Mouse (Mus musculus) kidney, adult 2 months (tissue): Measurements from ENCODE around the gene Naa40. TPM values are rescaled to one million over a fixed set of nuclear protein-coding genes. Genes with fewer than 3 reads are reported as not detected.

Experiments
- DNase-seq: peaks from one replicate; pipeline ENCODE4 v3.0.0; 2021
- H3K27ac ChIP-seq: fragments of 200-500 bp; 2 replicates; pipeline ENCODE4 v1.5.1; 2012; ENCODE audit warnings: low read depth, low read length, control low read depth, inconsistent platforms; ENCODE audit not compliant: insufficient read depth
- H3K27me3 ChIP-seq: fragments of 200-500 bp; replicated peaks from 2 replicates; pipeline ENCODE4 v1.6.1; 2012; ENCODE audit warnings: mild to moderate bottlenecking, moderate library complexity, low read length, inconsistent platforms; ENCODE audit not compliant: control insufficient read depth, insufficient read depth
- H3K36me3 ChIP-seq: fragments of 200-500 bp; 2 replicates; pipeline ENCODE4 v1.6.1; 2012; ENCODE audit warnings: mild to moderate bottlenecking, moderate library complexity, low read length, inconsistent platforms; ENCODE audit not compliant: control insufficient read depth, insufficient read depth
- H3K4me1 ChIP-seq: fragments of 200-500 bp; 2 replicates; pipeline ENCODE4 v1.6.1; 2011; ENCODE audit warnings: low read length; ENCODE audit not compliant: control insufficient read depth, insufficient read depth
- H3K4me3 ChIP-seq: fragments of 200-500 bp; 2 replicates; pipeline ENCODE4 v1.5.1; 2011; ENCODE audit warnings: mild to moderate bottlenecking, low read depth, low read length, control low read depth; ENCODE audit not compliant: insufficient read depth
- CTCF ChIP-seq: fragments of 200-500 bp; conservative IDR thresholded peaks from 2 replicates; pipeline ENCODE4 v1.5.1; 2011; ENCODE audit warnings: low read depth, mild to moderate bottlenecking, control low read depth, low read length, moderate library complexity, mixed read lengths; ENCODE audit not compliant: insufficient read depth, insufficient read length
- POLR2A ChIP-seq: fragments of 200-500 bp; IDR thresholded peaks from one replicate; pipeline ENCODE4 v1.6.1; 2011; ENCODE audit warnings: low read depth, low read length, control low read depth
- WGBS: fragments of 180-500 bp; shearing (Covaris S2); methylation state at CpG from one replicate; pipeline ENCODE4 v1.1.7; 2018; 5-methylcytosine and 5-hydroxymethylcytosine counted together
- polyA plus RNA-seq: library from polyadenylated mRNA; depleted of rRNA; stranded (reverse); fragments of >200 nt; gene quantifications from 2 replicates; pipeline ENCODE4 v1.2.3, GENCODE M21; 2012

Naa40 gene
- polyA plus RNA-seq, 1 experiment, result 23.7 TPM

DNA sequence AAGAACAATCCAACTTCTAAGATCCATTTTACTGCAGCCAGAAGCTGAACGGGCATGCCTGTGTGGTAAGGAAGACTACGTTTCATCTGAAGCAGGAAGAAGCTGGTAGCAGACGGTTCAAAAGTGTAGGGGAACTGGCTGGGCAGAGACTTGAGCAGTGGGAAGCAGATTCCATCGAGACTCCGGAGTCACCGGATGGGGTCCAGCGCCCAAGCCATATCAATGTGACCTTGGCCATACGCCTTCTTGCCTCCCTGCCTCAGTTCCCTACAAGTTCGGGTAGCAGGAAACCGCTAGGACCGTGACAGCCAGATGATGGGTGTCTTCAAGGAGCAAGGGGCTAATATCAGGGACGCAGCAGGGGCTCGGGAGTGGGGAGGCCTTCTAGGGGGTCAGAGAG is 692 bp downstream of the Naa40 start:
- peak overlapping the region; percentile 74 for H3K4me3 ChIP-seq
- H3K27ac ChIP-seq, result peak overlapping the region; percentile 22; the same call in 1 of the 2 replicates
- TF ChIP-seq CTCF, result no peak
- no peak for TF ChIP-seq POLR2A
- H3K36me3 ChIP-seq, result no peaks in the 10 kb centered on the region
- DNase-seq, result no peak
- WGBS, result 1% methylated on average over 13 of the region's 13 CpGs
- H3K4me1 ChIP-seq, result peaks cover 2% of the 10 kb centered on the region; the same call in 1 of the 2 replicates
- H3K27me3 ChIP-seq, result no peaks in the 10 kb centered on the region

- DNase-seq, result no peak
- H3K27me3 ChIP-seq, result no peaks in the 10 kb centered on the region
- 0 out of 2 replicates have a peak overlapping the region, but pooled peaks have one; percentile 74 for H3K4me3 ChIP-seq
- WGBS, result 71% methylated on average over 3 of the region's 3 CpGs
- TF ChIP-seq CTCF, result no peak
- peaks cover 2% of the 10 kb centered on the region; the same call in 1 of the 2 replicates for H3K4me1 ChIP-seq
- no peak overlapping the region for H3K27ac ChIP-seq
- H3K36me3 ChIP-seq, result no peaks in the 10 kb centered on the region
Observed at GRCm38 (mm10) chr19:7239574-7239973, 1.4 kb downstream of the Naa40 start.

GRCm38 (mm10) chr19:7236742-7237141 is 4.2 kb downstream of the Naa40 start:
- Histone ChIP-seq H3K36me3 (no peaks in the 10 kb centered on the region), H3K4me1 (peaks cover 2% of the 10 kb centered on the region; the same call in 1 of the 2 replicates), H3K27ac (no peak overlapping the region), H3K4me3 (no peak overlapping the region), H3K27me3 (no peaks in the 10 kb centered on the region)
- DNase-seq, result no peak
- WGBS, result 85% methylated on average over 4 of the region's 4 CpGs
- TF ChIP-seq POLR2A (no peak), CTCF (no peak)

DNA sequence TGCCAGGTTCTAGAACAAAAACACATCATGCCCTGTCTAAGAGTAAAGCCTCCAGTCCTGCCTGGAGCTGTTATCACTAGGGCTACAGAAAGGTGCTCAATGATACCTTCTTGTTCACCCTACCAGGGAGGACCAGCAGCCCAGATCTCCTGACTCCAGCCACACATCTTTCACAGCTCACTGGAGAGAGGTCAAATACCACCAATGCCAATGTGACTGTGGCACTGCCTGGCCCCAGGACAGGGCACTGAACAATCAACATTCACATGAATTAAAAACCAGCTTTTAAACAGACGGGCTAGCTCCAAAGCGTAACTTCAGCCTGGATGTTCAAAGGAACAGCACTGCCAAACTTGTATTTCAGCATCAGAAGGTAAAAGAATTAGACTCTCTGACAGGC is 5.0 kb downstream of the Naa40 start:
- Histone ChIP-seq H3K27ac (no peak overlapping the region; the same call in 1 of the 2 replicates), H3K27me3 (no peaks in the 10 kb centered on the region), H3K4me3 (no peak overlapping the region), H3K36me3 (no peaks in the 10 kb centered on the region), H3K4me1 (peaks cover 2% of the 10 kb centered on the region; the same call in 1 of the 2 replicates)
- WGBS, result 59% methylated on average over 2 of the region's 2 CpGs
- DNase-seq, result peak; percentile 65
- no peak for TF ChIP-seq POLR2A

DNA sequence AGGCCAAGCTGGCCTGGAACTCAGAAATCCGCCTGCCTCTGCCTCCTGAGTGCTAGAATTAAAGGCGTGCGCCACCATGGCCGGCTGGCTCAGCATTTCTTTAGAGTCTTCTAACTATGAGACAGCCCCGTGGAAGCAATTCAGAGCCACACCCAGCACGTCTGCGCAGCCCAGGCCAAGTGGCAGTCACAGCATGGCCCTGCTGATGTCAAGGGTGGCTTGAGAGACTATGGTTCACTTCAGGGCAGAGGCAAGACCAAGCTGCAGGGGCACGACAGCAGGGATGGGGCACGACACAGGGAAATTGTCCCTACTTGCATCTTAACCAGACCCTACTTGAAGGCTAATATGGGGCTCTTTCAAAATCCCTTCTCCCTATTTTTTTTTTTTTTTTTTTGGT is 5.5 kb downstream of the Naa40 start:
- H3K27me3 ChIP-seq, result no peaks in the 10 kb centered on the region
- TF ChIP-seq CTCF, result no peak
- TF ChIP-seq POLR2A, result no peak
- 91% methylated on average over 9 of the region's 9 CpGs for WGBS
- H3K27ac ChIP-seq, result no peak overlapping the region
- peaks cover 2% of the 10 kb centered on the region; the same call in 1 of the 2 replicates for H3K4me1 ChIP-seq
- no peak overlapping the region for H3K4me3 ChIP-seq
- no peaks in the 10 kb centered on the region for H3K36me3 ChIP-seq
- no peak for DNase-seq

- H3K4me3 ChIP-seq, result no peak overlapping the region
- TF ChIP-seq CTCF (peak; percentile 80), POLR2A (no peak)
- no peaks in the 10 kb centered on the region for H3K27me3 ChIP-seq
- no peaks in the 10 kb centered on the region for H3K36me3 ChIP-seq
- DNase-seq, result peak; percentile 82
- 39% methylated on average over 8 of the region's 8 CpGs for WGBS
- no peaks in the 10 kb centered on the region for H3K4me1 ChIP-seq
- H3K27ac ChIP-seq, result no peak overlapping the region
Observed at GRCm38 (mm10) chr19:7234537-7235221, 6.3 kb downstream of the Naa40 start.

GRCm38 (mm10) chr19:7226511-7226914 is 14.5 kb downstream of the Naa40 start:
- Histone ChIP-seq H3K36me3 (no peaks in the 10 kb centered on the region), H3K4me1 (peaks cover 33% of the 10 kb centered on the region), H3K27me3 (no peaks in the 10 kb centered on the region), H3K27ac (peak overlapping the region; percentile 67), H3K4me3 (no peak overlapping the region)
- peak; percentile 89 for DNase-seq
- TF ChIP-seq POLR2A, result no peak
- TF ChIP-seq CTCF, result no peak
- WGBS, result 55% methylated on average over 6 of the region's 6 CpGs
